Mouse (Mus musculus) forebrain, embryonic 12.5 days (tissue): Measurements from ENCODE around the gene Ppp2r3a. TPM values are rescaled to one million over a fixed set of nuclear protein-coding genes. Genes with fewer than 3 reads are reported as not detected.

ENCODE experiments used
- ATAC-seq: fragments of 200-750 bp; cut with Nextera tagmentation; 2 replicates; pipeline ENCODE4 v1.8.0; 2017; ENCODE audit warnings: moderate TSS enrichment; ENCODE audit not compliant: low FRiP score
- H3K27ac ChIP-seq: fragments of 300-500 bp; sonication (generic); 2 replicates; pipeline ENCODE4 v1.5.1; 2016; ENCODE audit warnings: mild to moderate bottlenecking
- H3K27me3 ChIP-seq: fragments of 300-500 bp; sonication (generic); 2 replicates; pipeline ENCODE4 v1.6.1; 2016; ENCODE audit warnings: mild to moderate bottlenecking
- H3K36me3 ChIP-seq: fragments of 300-500 bp; sonication (generic); replicated peaks from 2 replicates; pipeline ENCODE4 v1.6.1; 2016; ENCODE audit warnings: mild to moderate bottlenecking
- H3K4me1 ChIP-seq: fragments of 300-500 bp; sonication (generic); 2 replicates; pipeline ENCODE4 v1.6.1; 2016
- H3K4me2 ChIP-seq: fragments of 300-500 bp; sonication (generic); 2 replicates; pipeline ENCODE4 v1.6.1; 2016; ENCODE audit warnings: mild to moderate bottlenecking, moderate library complexity
- H3K4me3 ChIP-seq: fragments of 300-500 bp; sonication (generic); replicated peaks from 2 replicates; pipeline ENCODE4 v1.5.1; 2016; ENCODE audit warnings: mild to moderate bottlenecking
- H3K9ac ChIP-seq: fragments of 300-500 bp; sonication (generic); 2 replicates; pipeline ENCODE4 v1.6.1; 2016; ENCODE audit warnings: mild to moderate bottlenecking
- H3K9me3 ChIP-seq: fragments of 300-500 bp; sonication (generic); 2 replicates; pipeline ENCODE4 v1.6.1; 2016
- WGBS: fragments of 180-500 bp; shearing (Covaris S2); methylation state at CpG from one replicate; pipeline ENCODE4 v1.1.7; 2016; 5-methylcytosine and 5-hydroxymethylcytosine counted together
- polyA plus RNA-seq: library from polyadenylated mRNA; unstranded; fragments of >200 nt; fragmentation: Nextera tagmentation; extraction: Ambion mirVana; gene quantifications from 2 replicates; pipeline ENCODE4 v1.2.1, GENCODE M21; 2016

Ppp2r3a gene
- 17.7 and 18.9 TPM in 2 replicates for polyA plus RNA-seq

DNA sequence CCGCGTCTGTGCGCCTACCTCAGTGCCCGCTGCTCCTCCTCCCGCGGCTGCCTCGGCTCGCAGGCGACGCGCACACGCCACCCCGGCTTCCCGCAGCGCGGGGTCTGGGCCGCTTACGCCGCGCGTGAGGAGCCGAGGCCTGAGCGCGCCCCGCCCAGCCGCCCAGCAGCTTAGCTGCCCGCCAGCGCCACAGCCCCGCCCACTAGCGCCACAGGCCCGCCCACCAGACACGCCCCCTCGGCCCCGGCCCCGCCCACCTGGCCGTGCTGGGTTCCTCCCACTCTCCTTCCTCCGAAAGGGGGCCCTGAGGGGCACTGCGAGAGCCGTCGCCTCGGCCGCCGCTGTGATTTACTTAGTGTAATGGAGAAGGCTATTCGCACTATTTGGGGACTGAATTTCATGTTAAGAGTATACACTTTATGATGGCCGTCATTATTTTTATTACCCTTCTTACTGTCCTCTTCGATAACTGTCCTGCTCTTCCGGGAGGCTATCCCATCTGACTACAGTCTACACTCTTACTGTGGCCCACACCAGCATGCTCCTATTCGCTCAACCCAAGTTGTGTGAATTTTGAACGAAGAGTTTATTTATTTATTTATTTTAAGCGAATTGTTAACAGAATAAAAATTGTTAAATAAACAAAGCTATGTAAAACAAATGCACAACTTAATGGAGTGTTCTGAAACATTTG is at the start of gene Ppp2r3a:
Gene Ppp2r3a (minus strand): TSS at position 152 of the 694 bp plus-strand sequence.
- Histone ChIP-seq H3K4me3 (peak within 1 kb of the TSS; percentile 79), H3K4me2 (peak within 1 kb of the TSS; percentile 72), H3K4me1 (peaks cover 14% of the 10 kb centered on the region), H3K9ac (peak within 1 kb of the TSS; percentile 82), H3K36me3 (no peaks in the 10 kb centered on the region), H3K9me3 (no peaks in the 10 kb centered on the region), H3K27ac (peak within 1 kb of the TSS; percentile 97), H3K27me3 (no peaks in the 10 kb centered on the region)
- WGBS, result 1% methylated on average over 50 of the region's 50 CpGs
- ATAC-seq, result peak; percentile 96

DNA sequence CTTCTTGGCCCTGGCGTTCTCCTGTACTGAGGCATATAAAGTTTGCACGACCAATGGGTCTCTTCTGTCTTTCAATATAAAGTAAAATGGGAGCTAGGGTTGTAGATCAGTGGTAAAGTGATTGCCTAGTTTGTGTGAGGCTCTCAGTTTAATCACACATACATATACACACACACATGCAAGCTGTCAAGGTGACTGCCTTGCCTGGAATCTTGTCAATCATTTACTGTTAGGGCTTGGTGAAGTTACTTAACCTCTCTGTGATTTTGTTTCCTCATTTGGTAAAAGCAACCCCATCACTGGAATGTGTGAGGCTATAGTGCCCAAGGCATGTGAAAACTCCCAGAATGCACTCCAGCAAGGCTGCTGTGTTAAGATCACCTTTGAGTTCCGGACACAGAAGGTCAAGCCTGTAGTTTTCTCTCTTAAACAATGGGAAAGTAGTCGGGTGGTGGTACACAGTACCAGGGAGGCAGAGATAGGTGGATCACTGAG is 48.9 kb upstream of the Ppp2r3a start:
- H3K36me3 ChIP-seq, result no peaks in the 10 kb centered on the region
- 83% methylated on average over 4 of the region's 4 CpGs for WGBS
- no peak for ATAC-seq
- no peak overlapping the region for H3K4me3 ChIP-seq
- no peaks in the 10 kb centered on the region for H3K27me3 ChIP-seq
- no peaks in the 10 kb centered on the region for H3K4me1 ChIP-seq
- H3K9me3 ChIP-seq, result 0 out of 2 replicates have a peak, but pooled peaks cover 3% of the 10 kb centered on the region
- H3K4me2 ChIP-seq, result no peak overlapping the region
- no peak overlapping the region for H3K27ac ChIP-seq
- H3K9ac ChIP-seq, result no peak overlapping the region

DNA sequence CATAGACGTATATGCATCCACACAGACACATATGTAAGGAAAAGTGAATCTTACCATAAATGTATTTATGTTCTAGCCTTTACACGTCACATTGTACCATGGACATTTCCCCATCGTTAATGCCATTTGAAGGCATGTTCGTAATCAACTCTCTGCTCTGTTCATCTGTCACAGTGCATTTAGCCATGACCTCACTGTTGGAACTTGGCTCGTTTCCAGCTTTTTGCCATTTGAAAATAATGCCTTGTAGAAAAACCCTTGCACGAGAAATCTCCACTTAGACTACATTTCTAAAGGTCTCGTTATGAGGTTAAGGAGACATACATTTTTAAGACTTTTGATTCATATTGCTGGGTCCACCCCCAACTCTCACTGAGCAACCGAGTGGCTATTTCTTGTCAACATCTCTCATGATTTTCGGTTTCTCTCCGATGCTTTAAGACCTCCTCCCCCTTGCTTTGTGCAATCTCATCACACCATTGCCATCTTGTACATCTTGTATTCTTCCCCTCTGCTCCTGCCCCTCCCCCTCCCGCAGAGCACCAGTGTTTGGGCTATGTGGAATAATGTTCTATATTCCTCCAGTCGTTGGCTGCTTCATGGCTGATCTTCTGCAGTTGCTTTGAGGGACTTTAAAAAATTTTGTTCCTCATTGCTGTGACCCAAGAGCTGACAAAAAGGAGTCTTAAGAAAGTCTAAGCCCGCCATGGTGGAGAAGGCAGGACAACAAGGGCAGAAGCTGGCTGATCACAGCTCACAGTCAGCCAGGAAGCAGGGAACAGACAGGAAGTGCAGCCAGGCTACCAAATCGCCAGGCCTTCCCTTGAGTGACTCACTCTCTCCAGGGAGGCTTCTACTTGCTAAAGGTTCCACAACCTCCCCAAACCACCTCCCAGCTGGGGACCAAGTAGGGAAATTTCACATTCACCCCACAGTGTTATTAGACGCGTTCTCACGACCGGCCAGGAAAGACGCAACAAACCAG is 40.4 kb upstream of the Ppp2r3a start:
- WGBS, result 81% methylated on average over 19 of the region's 19 CpGs
- Histone ChIP-seq H3K4me3 (no peak overlapping the region), H3K9ac (no peak overlapping the region), H3K27me3 (no peaks in the 10 kb centered on the region), H3K27ac (no peak overlapping the region), H3K4me2 (no peak overlapping the region), H3K36me3 (no peaks in the 10 kb centered on the region), H3K4me1 (no peaks in the 10 kb centered on the region), H3K9me3 (no peaks in the 10 kb centered on the region)
- no peak for ATAC-seq

DNA sequence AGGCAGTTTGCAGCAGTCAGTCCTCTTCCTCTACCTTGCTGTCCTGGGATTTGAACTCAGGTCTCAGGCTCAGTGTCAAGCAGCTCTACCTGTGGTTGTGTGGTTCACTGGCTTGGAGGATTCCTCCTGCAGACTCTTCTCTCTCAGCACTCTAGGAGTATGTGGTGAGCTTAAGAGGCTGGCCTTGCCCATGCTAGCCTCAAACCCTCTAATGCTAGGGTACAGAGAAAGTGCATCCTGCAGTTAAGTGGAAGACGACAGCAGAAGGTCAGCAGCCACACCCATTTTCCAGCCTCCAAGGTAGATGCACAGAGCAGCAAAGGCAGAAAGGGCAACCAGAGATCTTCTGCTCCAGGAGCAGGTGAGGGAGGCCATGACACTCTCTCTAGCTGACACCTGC is 39.3 kb upstream of the Ppp2r3a start:
- H3K36me3 ChIP-seq, result no peaks in the 10 kb centered on the region
- H3K9ac ChIP-seq, result no peak overlapping the region
- 81% methylated on average over 1 of the region's 1 CpGs for WGBS

DNA sequence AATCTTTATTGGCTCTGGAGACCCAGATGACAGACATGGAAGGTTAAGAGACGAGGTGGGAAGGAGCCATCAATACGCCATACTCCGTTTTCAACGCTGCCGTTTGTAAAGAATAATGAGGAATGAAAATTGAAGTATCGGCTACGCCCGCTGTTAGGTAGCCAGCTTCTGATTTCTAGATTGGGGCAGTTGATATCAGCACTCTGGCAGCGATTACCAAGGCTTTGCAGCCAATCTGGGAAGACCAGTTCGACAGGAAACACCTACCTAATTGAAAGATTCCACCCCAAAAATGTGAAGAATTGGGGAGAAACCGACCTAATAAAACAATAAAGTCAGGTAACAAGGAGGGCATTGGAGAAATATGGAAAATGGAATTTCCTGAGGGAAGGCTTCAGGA is 38.2 kb upstream of the Ppp2r3a start:
- Histone ChIP-seq H3K4me3 (no peak overlapping the region), H3K4me1 (no peaks in the 10 kb centered on the region), H3K4me2 (no peak overlapping the region), H3K27me3 (no peaks in the 10 kb centered on the region), H3K27ac (no peak overlapping the region), H3K9ac (no peak overlapping the region), H3K9me3 (no peaks in the 10 kb centered on the region), H3K36me3 (no peaks in the 10 kb centered on the region)
- ATAC-seq, result no peak
- 89% methylated on average over 11 of the region's 11 CpGs for WGBS

More for the DNA sequence above, 39.3 kb upstream of the Ppp2r3a start:
- no peaks in the 10 kb centered on the region for H3K4me1 ChIP-seq
- H3K4me3 ChIP-seq, result no peak overlapping the region
- no peak overlapping the region for H3K27ac ChIP-seq
- no peaks in the 10 kb centered on the region for H3K27me3 ChIP-seq
- H3K9me3 ChIP-seq, result no peaks in the 10 kb centered on the region
- ATAC-seq, result no peak
- no peak overlapping the region for H3K4me2 ChIP-seq

DNA sequence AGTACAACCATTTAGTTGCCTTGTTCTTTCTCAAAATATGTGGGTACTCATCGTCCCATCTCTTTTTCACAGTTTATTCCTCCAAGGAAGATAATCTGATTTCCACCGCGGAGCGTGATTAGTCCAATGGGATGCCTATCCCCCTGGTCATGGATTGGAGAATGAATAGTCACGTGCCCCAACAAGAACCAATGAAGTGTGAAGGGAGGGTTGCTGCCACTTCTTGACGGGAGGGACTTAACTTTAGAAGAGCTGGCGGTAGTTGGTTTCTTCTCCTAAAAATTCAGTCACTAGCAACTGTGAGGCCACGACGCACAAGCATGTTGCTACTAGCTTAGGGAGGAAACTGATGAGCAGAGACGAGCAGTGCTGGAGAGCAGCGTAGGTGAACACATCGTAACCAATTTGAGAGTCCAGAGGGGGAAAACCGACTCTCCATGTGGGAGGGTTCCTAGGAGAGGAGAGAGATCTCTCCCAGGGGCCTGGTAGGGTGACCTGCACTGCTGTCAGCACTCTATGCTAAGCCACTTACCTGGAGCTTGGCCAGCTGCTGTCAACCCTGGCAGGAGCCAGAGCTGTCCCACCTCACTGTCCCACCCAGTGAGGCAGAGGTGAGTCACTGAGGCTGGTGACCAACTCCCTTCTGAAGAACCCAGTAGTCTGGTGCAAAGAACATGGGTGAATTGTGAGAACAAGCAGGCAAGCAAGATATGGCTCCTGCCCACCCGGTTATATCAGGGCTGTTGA is 37.5 kb upstream of the Ppp2r3a start:
- Histone ChIP-seq H3K36me3 (no peaks in the 10 kb centered on the region), H3K4me1 (no peaks in the 10 kb centered on the region), H3K4me2 (no peak overlapping the region), H3K9me3 (no peaks in the 10 kb centered on the region), H3K4me3 (no peak overlapping the region), H3K9ac (no peak overlapping the region), H3K27me3 (no peaks in the 10 kb centered on the region), H3K27ac (no peak overlapping the region)
- no peak for ATAC-seq
- WGBS, result 92% methylated on average over 14 of the region's 14 CpGs

DNA sequence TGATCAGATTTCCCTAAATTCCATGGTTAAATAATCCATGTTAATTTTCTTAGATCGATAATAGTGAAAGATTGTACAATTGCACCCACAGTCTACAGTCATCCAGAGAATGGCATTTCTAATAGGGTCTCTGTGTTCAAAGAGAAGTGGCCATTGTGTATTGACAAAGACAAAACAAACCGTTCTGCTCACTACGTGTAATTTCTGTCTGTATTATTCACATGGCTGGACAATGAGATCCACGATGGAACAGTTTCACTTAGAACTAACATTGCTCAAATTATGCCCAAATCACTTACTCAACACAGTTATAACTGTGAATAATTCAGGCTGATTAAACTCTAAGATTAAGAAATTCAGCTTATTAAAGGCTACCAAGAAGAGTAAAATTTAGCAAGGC is 35.2 kb upstream of the Ppp2r3a start:
- no peak overlapping the region for H3K4me3 ChIP-seq
- no peaks in the 10 kb centered on the region for H3K27me3 ChIP-seq
- no peak overlapping the region for H3K27ac ChIP-seq
- H3K36me3 ChIP-seq, result no peaks in the 10 kb centered on the region
- no peak overlapping the region for H3K9ac ChIP-seq
- 37% methylated on average over 4 of the region's 4 CpGs for WGBS
- no peaks in the 10 kb centered on the region for H3K4me1 ChIP-seq
- H3K4me2 ChIP-seq, result no peak overlapping the region
- no peak for ATAC-seq
- no peaks in the 10 kb centered on the region for H3K9me3 ChIP-seq

DNA sequence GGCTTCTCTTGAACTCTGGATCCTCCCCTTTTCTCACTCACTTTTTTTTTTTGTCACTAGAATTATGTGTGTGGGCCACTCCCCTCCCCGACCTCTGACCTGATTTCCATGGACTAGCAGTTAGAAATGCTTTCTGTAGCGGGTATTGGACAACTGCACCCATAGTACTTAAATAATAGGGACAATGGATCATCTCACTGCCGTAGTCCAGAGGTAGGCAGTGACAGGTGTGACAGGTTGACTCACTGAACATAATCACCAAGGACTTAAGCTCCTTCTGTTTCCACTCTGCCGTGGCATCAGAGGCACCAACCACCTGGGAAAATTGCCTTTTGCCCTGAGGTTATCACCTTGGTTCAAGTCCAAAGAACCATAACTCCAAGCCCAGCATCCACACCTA is 32.5 kb upstream of the Ppp2r3a start:
- Histone ChIP-seq H3K27ac (no peak overlapping the region), H3K36me3 (no peaks in the 10 kb centered on the region), H3K4me3 (no peak overlapping the region), H3K9me3 (no peaks in the 10 kb centered on the region), H3K9ac (no peak overlapping the region), H3K4me1 (no peaks in the 10 kb centered on the region), H3K27me3 (no peaks in the 10 kb centered on the region), H3K4me2 (no peak overlapping the region)
- 72% methylated on average over 4 of the region's 4 CpGs for WGBS
- no peak for ATAC-seq

DNA sequence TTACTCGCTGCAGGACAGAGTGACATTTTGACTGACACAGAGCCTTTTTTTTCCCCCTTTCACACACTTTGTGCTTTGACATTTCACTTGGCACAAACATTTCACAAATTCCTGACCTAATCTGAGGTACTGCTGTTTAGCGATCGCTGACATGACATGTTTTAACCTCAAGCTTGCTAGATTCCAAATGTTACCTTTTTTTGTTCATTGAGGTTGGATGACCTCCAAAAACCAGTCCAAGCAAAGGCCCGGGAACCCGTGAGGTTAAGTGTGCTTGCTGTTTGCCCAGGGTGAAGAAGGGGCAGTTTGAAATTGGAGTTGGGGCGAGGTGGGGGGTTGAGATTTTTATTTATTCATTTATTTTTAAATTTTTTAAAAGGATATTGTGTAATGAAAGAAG is 31.1 kb upstream of the Ppp2r3a start:
- no peak for ATAC-seq
- H3K4me2 ChIP-seq, result no peak overlapping the region
- no peaks in the 10 kb centered on the region for H3K4me1 ChIP-seq
- H3K9ac ChIP-seq, result no peak overlapping the region
- no peaks in the 10 kb centered on the region for H3K27me3 ChIP-seq
- H3K4me3 ChIP-seq, result no peak overlapping the region
- no peak overlapping the region for H3K27ac ChIP-seq
- no peaks in the 10 kb centered on the region for H3K9me3 ChIP-seq
- H3K36me3 ChIP-seq, result no peaks in the 10 kb centered on the region
- 66% methylated on average over 6 of the region's 6 CpGs for WGBS

DNA sequence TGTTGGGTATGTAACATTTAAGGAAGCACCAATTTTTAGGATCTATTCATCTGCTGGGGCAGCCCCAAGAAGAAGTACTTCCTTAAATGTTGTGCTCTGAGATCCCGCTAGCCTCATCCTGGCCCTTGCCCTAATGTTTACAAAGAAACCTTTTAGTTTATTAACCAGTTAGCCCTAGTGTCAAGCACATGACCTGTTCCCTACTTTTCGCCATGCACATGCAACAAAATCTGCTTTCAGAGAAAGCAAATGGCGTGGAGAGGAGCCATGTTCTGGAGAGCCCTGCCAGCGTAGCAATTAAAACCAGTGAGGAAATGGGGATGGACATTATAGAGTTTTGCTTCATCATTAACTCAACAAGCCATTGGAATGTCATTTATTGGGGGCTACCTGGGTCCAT is 30.3 kb upstream of the Ppp2r3a start:
- Histone ChIP-seq H3K4me1 (no peaks in the 10 kb centered on the region), H3K4me3 (no peak overlapping the region), H3K4me2 (no peak overlapping the region), H3K27ac (no peak overlapping the region), H3K9me3 (no peaks in the 10 kb centered on the region), H3K27me3 (no peaks in the 10 kb centered on the region), H3K9ac (no peak overlapping the region), H3K36me3 (no peaks in the 10 kb centered on the region)
- no peak for ATAC-seq
- WGBS, result 85% methylated on average over 4 of the region's 4 CpGs

DNA sequence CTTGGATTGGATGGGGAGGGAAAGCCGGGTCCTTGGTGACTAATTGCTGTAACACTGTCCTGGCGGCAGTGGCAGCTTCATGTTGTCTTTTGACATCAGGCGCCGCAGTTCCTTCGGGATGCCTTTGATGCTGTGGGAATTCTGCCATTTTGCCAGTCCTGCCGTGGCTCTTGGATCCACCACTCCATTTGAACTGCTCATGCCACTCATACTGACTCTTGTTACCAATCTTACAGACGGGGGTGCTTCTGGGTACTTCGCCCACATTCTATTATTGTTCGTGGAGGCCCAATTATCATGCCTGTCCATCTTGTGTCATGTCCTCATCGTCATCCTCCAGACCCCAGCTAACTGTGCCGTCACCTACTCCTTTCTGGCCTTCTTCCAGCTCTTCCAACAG is 29.7 kb upstream of the Ppp2r3a start:
- H3K36me3 ChIP-seq, result no peaks in the 10 kb centered on the region
- H3K4me3 ChIP-seq, result no peak overlapping the region
- H3K4me1 ChIP-seq, result no peaks in the 10 kb centered on the region
- no peaks in the 10 kb centered on the region for H3K9me3 ChIP-seq
- no peak overlapping the region for H3K4me2 ChIP-seq
- no peak for ATAC-seq
- H3K9ac ChIP-seq, result no peak overlapping the region
- no peak overlapping the region for H3K27ac ChIP-seq
- 91% methylated on average over 11 of the region's 11 CpGs for whole genome bisulfite sequencing
- no peaks in the 10 kb centered on the region for H3K27me3 ChIP-seq

DNA sequence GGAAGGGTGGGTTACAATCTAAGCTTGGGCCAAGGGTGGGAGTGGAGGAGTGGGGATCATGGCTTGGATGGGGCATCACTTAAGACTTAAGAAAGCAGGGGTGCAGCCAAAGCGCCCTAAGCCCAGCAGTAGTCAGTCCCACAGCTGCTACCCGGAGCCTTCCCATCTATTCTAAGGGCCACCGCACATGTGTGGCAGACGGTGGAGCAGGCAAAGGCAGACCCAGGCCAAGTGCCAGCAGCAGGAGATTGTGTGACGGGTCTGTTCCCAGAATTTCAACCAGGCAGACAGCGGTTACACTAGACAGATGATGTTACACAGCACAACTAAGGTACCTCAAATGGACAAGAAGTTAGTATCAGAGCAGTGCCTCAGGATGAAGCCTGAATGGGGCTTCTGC is 29.3 kb upstream of the Ppp2r3a start:
- no peak for ATAC-seq
- Histone ChIP-seq H3K27ac (no peak overlapping the region), H3K4me1 (no peaks in the 10 kb centered on the region), H3K27me3 (no peaks in the 10 kb centered on the region), H3K4me2 (no peak overlapping the region), H3K9me3 (no peaks in the 10 kb centered on the region), H3K9ac (no peak overlapping the region), H3K4me3 (no peak overlapping the region), H3K36me3 (no peaks in the 10 kb centered on the region)
- 86% methylated on average over 6 of the region's 6 CpGs for WGBS
